Mouse (Mus musculus) kidney, adult 8-10 months (tissue): ENCODE data around the gene Cpsf4l.
"Not testable (repeated sequence)": the region's sequence is repeated elsewhere in the genome, so short reads cannot be mapped to it uniquely, and the experiment has no call there.

Experiments used
- DNase-seq, 2 experiments: peaks; one replicate each; pipeline ENCODE4 v3.0.0; 2022

The Cpsf4l gene

GRCm38 (mm10) chr11:113661835-113662351 is 47.9 kb downstream of the Cpsf4l start:
- no peak for DNase-seq

DNA sequence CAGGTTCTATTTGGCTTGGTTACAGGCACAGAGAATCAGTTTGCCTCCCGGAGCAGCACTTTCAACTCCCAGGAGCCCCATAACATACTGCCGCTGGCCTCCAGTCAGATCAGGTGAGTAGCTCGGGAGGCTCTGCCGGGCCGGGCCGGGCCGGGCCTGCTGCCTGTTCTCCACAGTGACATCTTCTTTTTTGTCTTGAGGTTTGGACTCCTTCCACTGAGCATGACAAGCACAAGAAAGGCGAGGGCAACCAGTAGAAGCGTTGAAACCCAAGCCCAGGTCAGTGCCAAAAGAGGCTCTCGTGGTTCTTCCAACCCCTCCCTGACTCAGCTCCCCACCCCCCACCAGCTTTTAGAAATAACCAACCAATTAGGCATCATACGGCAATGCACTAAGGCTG is 48.9 kb downstream of the Cpsf4l start:
- DNase-seq, result no peak

GRCm38 (mm10) chr11:113660213-113660612 is 49.6 kb downstream of the Cpsf4l start:
- not testable (repeated sequence) for DNase-seq

- no peak for DNase-seq
Measured at GRCm38 (mm10) chr11:113658763-113659162, 51.1 kb downstream of the Cpsf4l start.

DNA sequence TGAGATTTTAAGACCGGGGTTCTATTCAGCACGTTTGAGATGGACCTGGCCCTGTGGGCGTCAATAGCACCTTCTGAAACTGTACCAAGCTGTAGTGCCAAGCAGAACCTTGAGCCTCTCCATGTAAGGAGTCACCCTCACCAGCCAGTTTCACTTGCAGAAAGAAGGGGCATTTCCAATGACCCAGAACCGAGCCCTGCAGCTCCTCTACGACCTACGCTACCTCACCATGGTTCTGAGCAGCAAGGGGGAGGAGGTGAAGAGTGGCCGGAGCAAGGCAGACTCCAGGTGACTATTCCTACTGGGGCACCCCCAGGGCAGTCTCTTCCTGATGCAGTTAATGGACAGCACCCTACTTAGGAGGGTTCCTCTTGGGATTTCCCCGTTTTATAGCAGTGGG is 51.5 kb downstream of the Cpsf4l start:
- peak; percentile 41 to 56 for DNase-seq

GRCm38 (mm10) chr11:113657221-113657620 is 52.6 kb downstream of the Cpsf4l start:
- no peak for DNase-seq

- no peak for DNase-seq
Measured at GRCm38 (mm10) chr11:113656511-113656932, 53.3 kb downstream of the Cpsf4l start.

DNA sequence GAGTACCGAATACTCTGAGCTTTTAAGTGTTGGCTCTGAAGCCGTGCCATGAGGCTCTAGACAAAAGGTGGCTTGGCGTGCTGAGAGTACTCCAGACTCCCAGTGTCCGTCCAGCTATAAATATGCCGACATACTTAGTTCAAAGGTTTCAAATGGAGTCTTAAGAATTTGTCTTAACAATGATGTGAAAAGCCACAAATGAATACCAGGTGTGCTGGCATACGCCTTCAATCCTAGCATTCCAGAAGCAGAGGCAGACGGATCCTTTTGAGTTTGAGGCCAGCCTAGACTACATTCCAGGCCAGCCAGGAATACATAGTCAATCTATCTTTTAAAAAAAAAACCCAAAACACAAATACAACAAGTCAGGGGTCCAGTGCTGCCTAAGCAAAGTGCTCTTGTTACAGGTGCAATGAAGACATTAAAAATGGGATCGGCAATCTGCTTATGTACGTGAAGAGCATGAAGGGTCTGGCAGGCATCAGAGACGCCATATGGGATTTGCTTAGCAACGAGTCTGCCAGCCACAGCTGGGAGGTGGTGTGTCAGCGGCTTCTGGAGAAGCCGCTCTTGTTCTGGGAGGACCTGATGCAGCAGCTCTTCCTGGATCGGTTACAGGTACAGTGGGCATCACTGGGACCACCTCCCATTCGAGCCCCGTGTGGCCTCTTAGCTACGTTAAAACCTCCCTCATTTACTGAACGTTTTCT is 55.1 kb downstream of the Cpsf4l start:
- no peak for DNase-seq

- no peak for DNase-seq
Measured at GRCm38 (mm10) chr11:113654105-113654504, 55.7 kb downstream of the Cpsf4l start.

DNA sequence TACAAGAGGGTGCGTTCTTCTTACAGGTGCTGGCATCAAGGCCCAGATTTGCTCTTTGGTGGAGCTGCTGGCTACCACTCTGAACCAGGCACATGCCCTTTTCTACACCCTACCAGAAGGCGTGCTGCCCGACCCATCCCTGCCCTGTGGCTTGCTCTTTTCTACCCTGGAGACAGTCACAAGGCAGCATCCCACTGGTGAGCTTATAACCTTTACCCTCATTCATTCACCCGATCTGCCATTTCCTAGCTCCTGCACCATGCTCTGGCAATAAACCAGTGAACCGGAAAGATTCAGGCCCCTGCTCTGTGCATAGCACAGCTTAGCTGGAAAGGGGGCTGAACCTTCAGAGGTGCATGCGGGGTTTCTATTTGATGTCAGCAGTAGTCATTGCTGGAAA is 57.3 kb downstream of the Cpsf4l start:
- peak; percentile 63 to 76 for DNase-seq

GRCm38 (mm10) chr11:113651907-113652273 is 57.9 kb downstream of the Cpsf4l start:
- peak in 1 of 2 experiments; percentile 48 for DNase-seq

GRCm38 (mm10) chr11:113651206-113651906 is 58.5 kb downstream of the Cpsf4l start:
- DNase-seq, result no peak

DNA sequence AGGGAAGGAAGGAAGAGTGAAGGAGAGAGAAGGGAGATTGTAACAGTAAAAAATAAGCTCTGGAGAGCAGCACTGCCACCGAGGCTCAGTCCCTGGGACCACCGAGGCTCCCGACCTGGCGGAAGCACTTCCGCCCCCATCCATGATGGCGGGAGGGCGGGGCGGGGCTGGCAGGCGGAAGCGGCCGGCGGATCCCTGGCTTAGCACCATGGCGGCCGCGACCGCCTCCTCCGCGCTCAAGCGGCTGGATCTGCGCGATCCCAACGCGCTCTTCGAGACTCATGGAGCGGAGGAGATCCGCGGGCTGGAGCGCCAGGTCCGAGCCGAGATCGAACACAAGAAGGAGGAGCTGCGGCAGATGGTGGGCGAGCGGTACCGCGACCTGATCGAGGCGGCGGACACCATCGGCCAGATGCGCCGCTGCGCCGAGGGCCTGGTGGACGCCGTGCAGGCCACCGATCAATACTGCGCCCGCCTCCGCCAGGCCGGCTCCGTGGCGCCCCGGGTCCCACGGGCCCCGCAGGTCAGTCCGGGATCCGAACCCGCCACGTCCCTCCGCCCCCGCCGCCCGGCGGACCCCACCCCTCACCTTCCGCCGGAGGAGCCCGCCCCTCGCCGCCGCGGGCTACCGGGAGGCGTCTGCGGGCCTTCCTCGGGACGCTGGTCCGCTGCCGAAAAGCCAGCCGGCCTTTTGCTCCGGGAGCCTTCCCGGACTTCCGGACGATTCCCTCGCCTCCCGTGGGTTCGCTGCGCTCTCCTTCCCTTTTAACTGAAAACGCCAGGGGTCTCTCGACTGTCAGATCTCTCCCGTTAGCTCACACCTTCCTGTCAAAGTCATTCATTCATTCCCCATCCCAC is 60.2 kb downstream of the Cpsf4l start, which contains the start of gene Slc39a11:
Slc39a11 (minus strand) TSS at position 727 of the 858 bp plus-strand sequence.
- peak in 1 of 2 experiments; percentile 56 for DNase-seq

GRCm38 (mm10) chr11:113648690-113649352 is 61.0 kb downstream of the Cpsf4l start, which contains the start of gene Cog1:
Gene Cog1, plus strand, starts transcription at chr11:113649169.
- no peak for DNase-seq
